Mouse (Mus musculus): ENCODE results near the gene Camkv. TPM values are rescaled to one million over a fixed set of nuclear protein-coding genes. Genes with fewer than 3 reads are reported as not detected.

The Camkv gene
- total and polyA plus RNA-seq, 2 experiments from 2014 or later = 61.5 to 87.4 TPM

DNA sequence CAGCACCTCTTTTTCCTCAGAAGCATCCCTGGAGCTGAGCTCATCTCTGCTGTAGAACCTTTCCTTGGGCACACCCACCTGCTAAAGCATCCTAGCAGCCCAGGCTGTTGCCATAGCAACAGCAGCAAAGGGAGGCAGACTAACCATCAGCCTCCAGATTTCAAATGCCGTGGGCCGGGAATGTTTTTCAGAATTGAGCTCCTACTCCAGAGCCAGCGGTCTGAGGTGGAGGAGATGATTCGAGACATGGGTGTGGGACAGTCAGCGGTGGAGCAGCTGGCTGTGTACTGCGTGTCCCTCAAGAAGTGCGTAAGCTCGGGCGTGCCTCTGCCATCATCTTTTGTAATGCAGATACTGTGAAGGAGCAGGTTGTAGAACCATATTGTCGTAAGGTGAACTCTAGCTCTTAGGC, 25.9 kb downstream of the Camkv start:
- peaks cover 7% of the 10 kb centered on the region for H3K4me1 ChIP-seq (ENCODE audit: insufficient read depth, low read length)
- H3K27me3 ChIP-seq (ENCODE audit: insufficient read depth, low read length) = no peaks in the 10 kb centered on the region
- no peak for TF ChIP-seq CTCF (IDR thresholded peaks at IDR 0.05; ENCODE audit: low read depth)
- no peaks in the 10 kb centered on the region for H3K9me3 ChIP-seq (ENCODE audit: low read length)
- H3K4me3 ChIP-seq (ENCODE audit: low read length) = no peak overlapping the region
- H3K36me3 ChIP-seq (ENCODE audit: insufficient read depth, low read length) = no peaks in the 10 kb centered on the region; the same call in 1 of the 2 replicates
- H3K9ac ChIP-seq (replicated peaks; ENCODE audit: low read length) = no peak overlapping the region
- peak overlapping the region; percentile 87 for H3K27ac ChIP-seq
- peak; percentile 54; the same call in 1 of the 2 replicates for ATAC-seq
- peak overlapping the region; percentile 33; the same call in 1 of the 2 replicates for H3K4me2 ChIP-seq (ENCODE audit: low read depth, low read length)
- peak; percentile 81 for DNase-seq (ENCODE audit: low spot score)
- WGBS = 58% methylated on average over 10 of the region's 10 CpGs

GRCm38 (mm10) chr9:107961881-107962280, 26.4 kb downstream of the Camkv start:
- peaks cover 7% of the 10 kb centered on the region for H3K4me1 ChIP-seq (ENCODE audit: insufficient read depth, low read length)
- H3K4me3 ChIP-seq (ENCODE audit: low read length) = no peak overlapping the region
- no peaks in the 10 kb centered on the region for H3K9me3 ChIP-seq (ENCODE audit: low read length)
- ATAC-seq = peak; percentile 61
- no peaks in the 10 kb centered on the region; the same call in 1 of the 2 replicates for H3K36me3 ChIP-seq (ENCODE audit: insufficient read depth, low read length)
- H3K27me3 ChIP-seq (ENCODE audit: insufficient read depth, low read length) = no peaks in the 10 kb centered on the region
- no peak overlapping the region for H3K4me2 ChIP-seq (ENCODE audit: low read depth, low read length)
- peak overlapping the region; percentile 87 for H3K27ac ChIP-seq
- 35% methylated on average over 5 of the region's 5 CpGs for WGBS
- H3K9ac ChIP-seq (replicated peaks; ENCODE audit: low read length) = no peak overlapping the region; the same call in 1 of the 2 replicates
- DNase-seq (ENCODE audit: low spot score) = peak; percentile 76
- peak; percentile 67 for TF ChIP-seq CTCF (IDR thresholded peaks at IDR 0.05; ENCODE audit: low read depth)

GRCm38 (mm10) chr9:107962916-107963315, 27.4 kb downstream of the Camkv start:
- Histone ChIP-seq H3K36me3 (ENCODE audit: insufficient read depth, low read length) (no peaks in the 10 kb centered on the region), H3K27ac (no peak overlapping the region), H3K9me3 (ENCODE audit: low read length) (no peaks in the 10 kb centered on the region), H3K4me1 (ENCODE audit: insufficient read depth, low read length) (peaks cover 7% of the 10 kb centered on the region), H3K4me2 (ENCODE audit: low read depth, low read length) (no peak overlapping the region), H3K4me3 (ENCODE audit: low read length) (no peak overlapping the region), H3K27me3 (ENCODE audit: insufficient read depth, low read length) (no peaks in the 10 kb centered on the region), H3K9ac (replicated peaks; ENCODE audit: low read length) (no peak overlapping the region)
- DNase-seq (ENCODE audit: low spot score) = no peak
- WGBS = 96% methylated on average over 9 of the region's 9 CpGs
- no peak for ATAC-seq
- TF ChIP-seq CTCF (IDR thresholded peaks at IDR 0.05; ENCODE audit: low read depth) = no peak

DNA sequence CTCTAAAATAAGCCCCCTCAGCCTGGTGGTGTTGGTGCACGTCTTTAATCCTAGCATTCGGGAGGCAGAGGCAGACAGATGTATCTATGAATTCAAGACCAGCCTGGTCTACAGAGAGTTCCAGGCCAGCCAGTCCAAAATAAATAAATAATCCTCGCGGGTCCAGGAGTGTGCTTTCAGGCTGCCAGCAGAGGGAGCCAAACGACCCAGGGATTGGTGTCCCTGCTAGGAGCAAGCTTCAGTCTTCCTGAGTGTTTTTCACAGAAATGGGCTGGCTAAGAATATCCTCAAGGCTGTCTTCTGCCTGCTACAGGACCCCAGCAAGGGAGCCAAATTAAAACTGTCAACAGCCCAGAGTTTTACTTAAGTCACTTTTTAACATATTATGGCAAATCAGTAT, 28.2 kb downstream of the Camkv start:
- peak; percentile 65 for ATAC-seq
- peak; percentile 89 for TF ChIP-seq CTCF (IDR thresholded peaks at IDR 0.05; ENCODE audit: low read depth)

DNA sequence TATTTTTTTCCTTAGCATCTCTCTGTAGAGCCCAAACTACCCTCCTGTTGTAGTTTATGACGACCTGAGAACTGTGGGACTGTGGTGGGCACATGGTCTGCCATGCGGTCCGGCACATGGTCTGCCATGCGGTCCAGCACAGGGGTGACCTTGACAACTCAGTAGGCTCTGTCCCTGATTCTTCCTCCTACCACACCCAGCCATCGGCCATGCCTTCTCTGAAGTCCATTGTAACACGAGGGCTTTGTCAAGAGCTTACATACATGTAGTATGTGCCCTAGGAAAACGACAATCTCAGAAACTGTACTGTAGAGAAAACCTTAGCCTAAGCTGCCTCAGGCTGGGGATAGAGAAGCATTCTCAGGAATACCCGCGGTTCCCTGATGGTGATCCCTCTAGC, 29.2 kb downstream of the Camkv start:
- Histone ChIP-seq H3K9ac (replicated peaks; ENCODE audit: low read length) (no peak overlapping the region), H3K4me2 (ENCODE audit: low read depth, low read length) (no peak overlapping the region)

More for the DNA sequence above, 28.2 kb downstream of the Camkv start:
- peak; percentile 89 for DNase-seq (ENCODE audit: low spot score)
- no peaks in the 10 kb centered on the region for H3K9me3 ChIP-seq (ENCODE audit: low read length)
- H3K4me2 ChIP-seq (ENCODE audit: low read depth, low read length) = no peak overlapping the region
- H3K4me3 ChIP-seq (ENCODE audit: low read length) = no peak overlapping the region
- H3K27ac ChIP-seq = no peak overlapping the region
- H3K36me3 ChIP-seq (ENCODE audit: insufficient read depth, low read length) = no peaks in the 10 kb centered on the region
- no peaks in the 10 kb centered on the region for H3K27me3 ChIP-seq (ENCODE audit: insufficient read depth, low read length)
- 27% methylated on average over 5 of the region's 5 CpGs for WGBS
- no peak overlapping the region for H3K9ac ChIP-seq (replicated peaks; ENCODE audit: low read length)
- peaks cover 7% of the 10 kb centered on the region for H3K4me1 ChIP-seq (ENCODE audit: insufficient read depth, low read length)

GRCm38 (mm10) chr9:107966676-107967075, 31.2 kb downstream of the Camkv start:
- no peaks in the 10 kb centered on the region for H3K27me3 ChIP-seq (ENCODE audit: insufficient read depth, low read length)
- H3K4me1 ChIP-seq (ENCODE audit: insufficient read depth, low read length) = peaks cover 6% of the 10 kb centered on the region
- H3K9me3 ChIP-seq (ENCODE audit: low read length) = no peaks in the 10 kb centered on the region
- H3K36me3 ChIP-seq (ENCODE audit: insufficient read depth, low read length) = no peaks in the 10 kb centered on the region
- no peak for ATAC-seq
- TF ChIP-seq CTCF (IDR thresholded peaks at IDR 0.05; ENCODE audit: low read depth) = no peak
- no peak overlapping the region for H3K9ac ChIP-seq (replicated peaks; ENCODE audit: low read length)
- no peak overlapping the region for H3K4me2 ChIP-seq (ENCODE audit: low read depth, low read length)
- H3K27ac ChIP-seq = no peak overlapping the region
- H3K4me3 ChIP-seq (ENCODE audit: low read length) = no peak overlapping the region
- WGBS = 91% methylated on average over 10 of the region's 10 CpGs
- DNase-seq (ENCODE audit: low spot score) = no peak

More for the DNA sequence above, 29.2 kb downstream of the Camkv start:
- Histone ChIP-seq H3K9me3 (ENCODE audit: low read length) (no peaks in the 10 kb centered on the region), H3K4me3 (ENCODE audit: low read length) (no peak overlapping the region), H3K27me3 (ENCODE audit: insufficient read depth, low read length) (no peaks in the 10 kb centered on the region), H3K27ac (no peak overlapping the region), H3K4me1 (ENCODE audit: insufficient read depth, low read length) (peaks cover 7% of the 10 kb centered on the region), H3K36me3 (ENCODE audit: insufficient read depth, low read length) (no peaks in the 10 kb centered on the region)
- no peak for TF ChIP-seq CTCF (IDR thresholded peaks at IDR 0.05; ENCODE audit: low read depth)
- 93% methylated on average over 9 of the region's 9 CpGs for WGBS
- no peak for DNase-seq (ENCODE audit: low spot score)
- no peak for ATAC-seq

DNA sequence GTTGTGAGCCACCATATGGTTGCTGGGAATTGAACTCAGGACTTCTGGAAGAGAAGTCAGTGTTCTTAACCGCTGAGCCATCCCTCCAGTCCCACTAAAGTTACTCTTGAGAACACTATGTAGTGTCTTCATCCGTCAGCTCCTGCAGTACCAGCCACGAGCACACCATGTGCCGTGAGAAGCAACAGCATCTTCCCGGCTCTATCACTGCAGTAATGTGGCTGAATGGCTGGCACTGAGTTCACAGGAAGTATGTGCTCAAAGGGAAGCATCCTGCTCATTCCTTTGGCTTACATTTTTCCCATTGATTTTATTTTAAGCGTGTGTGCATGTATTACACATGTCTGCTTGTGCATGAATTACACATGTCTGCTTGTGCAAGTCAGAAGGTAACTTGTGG, 32.0 kb downstream of the Camkv start:
- H3K4me2 ChIP-seq (ENCODE audit: low read depth, low read length) = no peak overlapping the region
- WGBS = 83% methylated on average over 6 of the region's 6 CpGs
- ATAC-seq (no peak), DNase-seq (ENCODE audit: low spot score) (no peak)
- TF ChIP-seq CTCF (IDR thresholded peaks at IDR 0.05; ENCODE audit: low read depth) = no peak
- H3K9me3 ChIP-seq (ENCODE audit: low read length) = no peaks in the 10 kb centered on the region
- no peak overlapping the region for H3K27ac ChIP-seq
- H3K4me1 ChIP-seq (ENCODE audit: insufficient read depth, low read length) = no peaks in the 10 kb centered on the region
- H3K4me3 ChIP-seq (ENCODE audit: low read length) = no peak overlapping the region
- no peaks in the 10 kb centered on the region for H3K36me3 ChIP-seq (ENCODE audit: insufficient read depth, low read length)
- no peak overlapping the region for H3K9ac ChIP-seq (replicated peaks; ENCODE audit: low read length)
- H3K27me3 ChIP-seq (ENCODE audit: insufficient read depth, low read length) = no peaks in the 10 kb centered on the region

Data from hindbrain, postnatal 0 days (tissue).